Mouse (Mus musculus) MEL (cell line): Measurements from ENCODE around the gene Plekhg5.

Source experiments
- CTCF ChIP-seq, 3 experiments: IDR thresholded peaks in 2 of 3; conservative IDR thresholded peaks in 1 of 3; 2 replicates each; pipeline ENCODE4 v1.5.1; 2011 to 2012; ENCODE audit warnings: low read length in 3 of 3, low read depth in 2 of 3, mild to moderate bottlenecking in 2 of 3, improper control_type of control experiment in 1 of 3, inconsistent platforms in 1 of 3, mixed read lengths in 1 of 3, moderate library complexity in 1 of 3; ENCODE audit not compliant: control insufficient read depth in 1 of 3, insufficient read depth in 1 of 3, poor library complexity in 1 of 3, severe bottlenecking in 1 of 3
- EP300 ChIP-seq, 2 experiments: IDR thresholded peaks; 2 replicates each; pipeline ENCODE4 v1.6.1; 2011; ENCODE audit warnings: improper control_type of control experiment in 2 of 2, low read length in 2 of 2, low read depth in 1 of 2, mild to moderate bottlenecking in 1 of 2
- MAFK ChIP-seq: IDR thresholded peaks from 2 replicates; pipeline ENCODE4 v1.6.1; 2011; ENCODE audit warnings: low read depth, mild to moderate bottlenecking, low read length, improper control_type of control experiment, borderline replicate concordance
- MXI1 ChIP-seq: IDR thresholded peaks from 2 replicates; pipeline ENCODE4 v1.6.1; 2011; ENCODE audit warnings: mild to moderate bottlenecking, low read depth, low read length, improper control_type of control experiment
- POLR2A ChIP-seq, 2 experiments: IDR thresholded peaks; 2 replicates each; pipeline ENCODE4 v1.6.1; 2011 to 2012; ENCODE audit warnings: low read length in 2 of 2, mild to moderate bottlenecking in 2 of 2, control low read depth in 1 of 2, improper control_type of control experiment in 1 of 2, low read depth in 1 of 2, moderate library complexity in 1 of 2; ENCODE audit not compliant: control insufficient read depth in 1 of 2, insufficient read depth in 1 of 2, poor library complexity in 1 of 2
- USF1 ChIP-seq: IDR thresholded peaks from 2 replicates; pipeline ENCODE4 v1.6.1; 2014; ENCODE audit warnings: low read depth, mild to moderate bottlenecking, inconsistent platforms, low read length, improper control_type of control experiment, moderate library complexity
- ZC3H11A ChIP-seq: IDR thresholded peaks from 2 replicates; pipeline ENCODE4 v1.6.1; 2012; ENCODE audit warnings: low read depth, mild to moderate bottlenecking, inconsistent platforms, low read length, improper control_type of control experiment

GRCm38 (mm10) chr4:152117538-152117937 lies 45.2 kb downstream of the Plekhg5 start:
- TF ChIP-seq ZC3H11A, result no peak
- TF ChIP-seq MAFK, result no peak
- TF ChIP-seq CTCF (IDR thresholded peaks at IDR 0.05 in 2 of 3, conservative IDR thresholded peaks at IDR 0.05 in 1 of 3; ENCODE audit: control insufficient read depth in 1 of 3, insufficient read depth in 1 of 3, low read depth in 2 of 3, low read length in 3 of 3, poor library complexity in 1 of 3, severe bottlenecking in 1 of 3), result no peak
- no peak for TF ChIP-seq USF1
- no peak for TF ChIP-seq MXI1
- no peak for TF ChIP-seq POLR2A (IDR thresholded peaks at IDR 0.05; ENCODE audit: control insufficient read depth in 1 of 2, insufficient read depth in 1 of 2, low read depth in 1 of 2, low read length in 2 of 2, poor library complexity in 1 of 2)
- no peak for TF ChIP-seq EP300 (IDR thresholded peaks at IDR 0.05; ENCODE audit: low read depth in 1 of 2, low read length in 2 of 2)
